Mouse (Mus musculus) left cerebral cortex, adult 2 months (tissue): ENCODE results near the gene Tas2r120. TPM values are rescaled to one million over a fixed set of nuclear protein-coding genes. Genes with fewer than 3 reads are reported as not detected.
"Not testable (repeated sequence)": the region's sequence is repeated elsewhere in the genome, so short reads cannot be mapped to it uniquely, and the experiment has no call there.

Experiments used
- DNase-seq, 2 experiments: peaks; one replicate each; pipeline ENCODE4 v3.0.0; 2021 to 2022; ENCODE audit warnings: low spot score in 2 of 2, mixed read lengths in 1 of 2; ENCODE audit errors: extremely low spot score in 1 of 2
- H3K27ac ChIP-seq: fragments of 200-600 bp; 2 replicates; pipeline ENCODE4 v1.8.1; 2022
- H3K4me3 ChIP-seq: fragments of 200-600 bp; 2 replicates; pipeline ENCODE4 v1.8.1; 2022
- CTCF ChIP-seq: fragments of 200-600 bp; IDR thresholded peaks from 2 replicates; pipeline ENCODE4 v1.8.1; 2022; ENCODE audit warnings: antibody characterized with exemption, mild to moderate bottlenecking, moderate library complexity
- intact Hi-C: fragments of 180-260 bp; cut with DNase I; formaldehyde crosslinking; loops from one replicate; pipeline ENCODE4 v1.15.1; 2025
- long read RNA-seq, 2 experiments: library from polyadenylated mRNA; stranded (forward); transcript quantifications; one replicate each; pipeline ENCODE4 v2.0.0; 2021; ENCODE audit warnings: borderline mapping rate in 2 of 2
- total RNA-seq, 2 experiments: library from RNA; stranded (reverse); gene quantifications; 2 replicates each; pipeline ENCODE4 v1.2.3; 2021

Tas2r120 gene
- not detected for total RNA-seq
- long read RNA-seq, experiment 1: 0 reads
- long read RNA-seq, experiment 2: 0 reads

DNA sequence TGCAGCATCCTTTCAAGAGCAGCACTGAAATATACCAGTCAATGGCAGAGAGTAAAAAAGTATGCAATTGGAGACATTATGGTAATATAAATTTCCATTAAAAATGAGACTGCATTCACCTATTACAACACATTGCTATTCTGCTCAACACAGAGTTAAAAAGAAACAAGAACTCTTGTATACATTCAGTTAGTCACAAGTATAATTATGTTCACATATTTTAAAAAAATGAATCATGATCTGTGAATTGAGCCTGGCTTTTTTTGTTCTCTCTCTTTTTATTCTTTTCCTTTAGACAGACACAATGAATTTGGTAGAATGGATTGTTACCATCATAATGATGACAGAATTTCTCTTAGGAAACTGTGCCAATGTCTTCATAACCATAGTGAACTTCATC lies at the start of gene Tas2r120:
Tas2r120 (plus strand) TSS at position 301 of the 400 bp plus-strand sequence.
- intact Hi-C loops: loop anchor here (10.0 kb wide), 1 partner anchor 1218 kb away; no protein-coding TSS in a partner anchor
- no peak within 1 kb of the TSS for H3K4me3 ChIP-seq
- no peak for TF ChIP-seq CTCF
- H3K27ac ChIP-seq: no peak within 1 kb of the TSS
- no peak for DNase-seq

DNA sequence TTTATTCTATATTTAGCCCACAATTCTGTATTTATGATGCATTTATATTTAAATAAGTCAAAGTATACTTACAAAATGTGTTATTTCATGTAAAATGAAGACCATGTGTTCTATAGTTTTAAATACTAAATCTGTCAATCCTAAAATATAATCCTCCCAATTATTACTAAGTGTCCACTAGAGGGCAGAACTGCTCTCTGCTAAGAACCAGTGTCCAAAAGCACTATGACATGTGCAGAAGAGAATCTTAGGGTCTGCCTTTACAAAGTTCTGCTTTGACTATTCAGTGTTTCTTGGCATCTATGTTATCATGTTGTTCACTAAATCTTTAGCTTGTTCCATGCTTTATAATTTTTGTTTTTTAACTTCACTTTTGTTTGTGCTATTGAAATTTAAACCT lies 7.4 kb upstream of the Tas2r120 start:
- DNase-seq: no peak
- intact Hi-C loops: loop anchor here (5.0 kb wide), 1 partner anchor 558 kb away; no protein-coding TSS in a partner anchor
- TF ChIP-seq CTCF: peak; percentile 50
- Histone ChIP-seq H3K27ac (no peak overlapping the region), H3K4me3 (no peak overlapping the region)

DNA sequence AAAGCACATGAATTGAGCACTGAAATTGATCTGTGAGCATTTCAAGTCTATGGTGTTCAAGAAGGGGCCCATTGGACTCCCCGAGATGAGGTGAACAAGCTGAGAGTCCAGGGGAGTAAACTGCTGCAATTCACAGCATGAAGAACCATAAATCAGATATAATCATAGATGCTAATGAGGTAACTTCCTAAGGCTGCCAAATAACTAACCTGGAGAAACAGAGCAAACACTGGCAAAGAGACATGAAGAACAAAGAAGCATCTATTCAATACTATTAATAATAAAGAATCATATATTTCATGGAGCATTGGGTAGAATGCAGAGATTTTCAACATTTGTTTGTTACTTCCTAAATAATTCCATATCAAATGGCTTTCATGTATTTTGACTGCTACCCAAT lies 5.3 kb upstream of the Tas2r120 start, which contains the start of gene A630073D07Rik:
A630073D07Rik (minus strand) TSS at position 101 of the 400 bp plus-strand sequence.
- Histone ChIP-seq H3K4me3 (no peak within 1 kb of the TSS), H3K27ac (no peak within 1 kb of the TSS)
- DNase-seq: no peak
- intact Hi-C loops: loop anchor here (10.0 kb wide), 1 partner anchor 1223 kb away; no protein-coding TSS in a partner anchor
- TF ChIP-seq CTCF: no peak

DNA sequence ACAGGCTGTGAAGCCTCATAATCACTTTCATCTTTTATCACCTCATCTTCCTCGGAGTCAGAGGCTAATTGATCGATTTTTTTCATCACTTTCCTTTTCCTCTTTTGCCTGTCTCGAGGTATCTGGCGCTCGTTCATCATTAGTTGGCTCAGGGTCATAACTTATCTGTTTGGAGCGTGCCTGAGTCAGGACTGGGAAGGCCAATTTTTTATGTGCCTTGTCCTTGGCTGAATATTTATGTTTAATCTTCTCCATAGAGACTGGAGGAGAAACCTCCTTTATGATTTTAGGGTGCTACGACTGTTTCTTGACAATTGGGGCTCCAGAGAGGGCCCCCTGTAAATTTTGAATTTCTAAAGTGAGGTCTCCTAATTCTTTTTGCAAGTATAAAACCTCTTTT lies 34.8 kb downstream of the Tas2r120 start:
- DNase-seq, H3K27ac ChIP-seq, intact Hi-C loops, H3K4me3 ChIP-seq: not testable (repeated sequence)

DNA sequence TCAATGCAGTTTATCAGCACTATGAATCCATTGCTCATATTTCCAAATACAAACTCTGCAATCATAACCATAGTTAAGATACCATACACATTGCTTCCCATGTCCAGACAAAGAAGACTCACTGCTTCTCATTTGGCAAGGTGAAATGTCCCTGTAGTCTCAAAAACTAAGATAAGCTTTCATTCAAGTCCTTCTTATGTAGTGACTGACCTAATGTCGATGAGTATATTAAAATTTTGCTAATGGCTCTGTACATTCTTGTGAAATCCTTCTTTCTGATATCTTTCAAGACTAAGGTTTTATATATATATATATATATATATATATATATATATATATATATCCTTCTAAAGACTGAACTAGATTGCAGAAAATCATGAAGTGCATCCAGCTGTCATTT lies 44.2 kb downstream of the Tas2r120 start, which contains the start of gene Tas2r121:
Tas2r121 (minus strand) TSS at position 101 of the 400 bp plus-strand sequence.
- no peak for DNase-seq
- Histone ChIP-seq H3K4me3 (no peak within 1 kb of the TSS), H3K27ac (no peak within 1 kb of the TSS)
- intact Hi-C loops: no loop called here
- TF ChIP-seq CTCF: no peak

Other genes starting within 250 kb of the Tas2r120 start
- gene Prh1, start 87.1 kb upstream of the Tas2r120 start, total RNA-seq: not detected
- not detected for gene Prp2, start 61.0 kb upstream of the Tas2r120 start, total RNA-seq
- gene A630073D07Rik, start 5.4 kb upstream of the Tas2r120 start, total RNA-seq: not detected
- gene Tas2r121, start 44.1 kb downstream of the Tas2r120 start, total RNA-seq: not detected
- gene Tas2r122, start 55.0 kb downstream of the Tas2r120 start, total RNA-seq: not detected
- gene Tas2r115, start 81.1 kb downstream of the Tas2r120 start, total RNA-seq: not detected
- gene Tas2r124, start 97.8 kb downstream of the Tas2r120 start, total RNA-seq: not detected
- not detected for gene Tas2r102, start 105.2 kb downstream of the Tas2r120 start, total RNA-seq
- gene Tas2r136, start 121.2 kb downstream of the Tas2r120 start, total RNA-seq: not detected
- gene Tas2r117, start 145.9 kb downstream of the Tas2r120 start, total RNA-seq: not detected
- not detected for gene Tas2r123, start 190.2 kb downstream of the Tas2r120 start, total RNA-seq
- not detected for gene Tas2r116, start 198.5 kb downstream of the Tas2r120 start, total RNA-seq
- gene Tas2r110, start 211.1 kb downstream of the Tas2r120 start, total RNA-seq: not detected
- gene Tas2r113, start 236.1 kb downstream of the Tas2r120 start, total RNA-seq: not detected